Mouse (Mus musculus) adrenal gland, postnatal 4 days (tissue): ENCODE data around the gene Ehd4. TPM values are rescaled to one million over a fixed set of nuclear protein-coding genes. Genes with fewer than 3 reads are reported as not detected.
A peak's percentile ranks its signal among the peaks of the same experiment; 100 is the strongest.

ENCODE experiments used
- DNase-seq, 2 experiments: peaks; one replicate each; pipeline ENCODE4 v3.0.0; 2021 to 2022; ENCODE audit warnings: low spot score in 2 of 2, mixed read lengths in 2 of 2
- total RNA-seq, 2 experiments: library from RNA; stranded (reverse); gene quantifications; 2 replicates each; pipeline ENCODE4 v1.2.3; 2021

Ehd4 gene
- total RNA-seq, 2 experiments from 2014 or later, result 46.6 to 47.0 TPM

GRCm38 (mm10) chr2:120111596-120111995, 42.8 kb downstream of the Ehd4 start:
- DNase-seq, result no peak

GRCm38 (mm10) chr2:120111172-120111571, 43.2 kb downstream of the Ehd4 start:
- DNase-seq, result no peak

GRCm38 (mm10) chr2:120108077-120108476, 46.3 kb downstream of the Ehd4 start:
- no peak for DNase-seq

DNA sequence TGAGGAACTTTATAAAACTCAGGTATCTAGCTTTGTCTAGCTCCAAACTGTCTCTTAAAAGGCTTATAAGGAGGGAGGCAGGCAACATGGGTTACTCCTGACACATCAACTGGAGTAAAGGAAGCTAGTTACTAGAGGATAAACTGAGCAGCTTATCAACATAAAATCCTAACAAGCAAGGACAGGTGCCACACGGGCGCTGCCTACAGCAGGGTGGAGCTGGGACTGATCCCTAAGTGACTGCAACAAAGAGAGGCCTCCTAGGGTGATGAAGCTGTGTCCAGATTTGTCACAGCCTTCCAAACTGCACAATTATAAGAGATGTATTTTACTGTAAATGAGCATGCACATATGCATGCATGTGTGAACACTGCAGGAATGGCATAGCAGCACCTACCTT, 47.0 kb downstream of the Ehd4 start:
- no peak for DNase-seq

GRCm38 (mm10) chr2:120106397-120106973, 47.9 kb downstream of the Ehd4 start:
- DNase-seq, result no peak

DNA sequence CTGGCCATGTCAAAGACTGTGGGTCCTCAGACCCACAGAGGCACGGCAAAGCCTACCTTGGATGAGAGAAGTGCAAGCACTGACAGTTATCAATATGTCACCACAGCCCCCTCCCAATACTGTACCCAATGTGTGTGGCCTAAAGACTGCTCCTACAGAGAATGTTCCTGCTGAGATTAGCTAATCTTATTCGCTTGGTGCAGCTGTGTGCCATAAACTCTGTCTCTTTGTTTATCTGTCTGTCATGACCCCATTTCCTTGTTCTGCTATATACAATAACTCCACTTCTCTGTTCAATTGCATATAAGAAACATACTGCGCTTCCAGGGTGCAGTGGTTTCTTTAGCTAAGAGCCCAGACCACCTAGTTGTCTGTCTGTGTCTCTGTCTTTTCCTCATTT, 48.5 kb downstream of the Ehd4 start:
- no peak for DNase-seq

GRCm38 (mm10) chr2:120102881-120103280, 51.5 kb downstream of the Ehd4 start:
- no peak for DNase-seq

DNA sequence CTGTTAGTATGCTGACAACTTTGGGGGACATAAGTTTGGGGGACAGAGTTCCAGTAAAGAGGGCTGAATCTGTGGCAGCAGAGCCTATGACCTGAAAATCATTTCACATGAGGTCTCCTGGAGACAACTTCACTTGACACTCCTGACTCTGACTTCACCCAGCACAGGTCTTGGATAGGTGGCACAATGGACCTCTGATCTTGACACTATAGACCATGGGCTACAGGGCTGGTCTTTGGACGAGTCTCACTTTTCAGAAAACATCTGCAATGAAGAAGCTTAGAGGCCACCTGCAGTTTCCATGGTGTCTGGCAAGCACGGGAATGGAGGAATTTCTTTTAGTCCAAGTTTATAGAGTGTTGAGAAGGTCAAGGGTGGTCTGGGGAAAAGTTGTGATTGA, 52.0 kb downstream of the Ehd4 start:
- DNase-seq, result no peak

GRCm38 (mm10) chr2:120101961-120102360, 52.4 kb downstream of the Ehd4 start:
- DNase-seq, result no peak

DNA sequence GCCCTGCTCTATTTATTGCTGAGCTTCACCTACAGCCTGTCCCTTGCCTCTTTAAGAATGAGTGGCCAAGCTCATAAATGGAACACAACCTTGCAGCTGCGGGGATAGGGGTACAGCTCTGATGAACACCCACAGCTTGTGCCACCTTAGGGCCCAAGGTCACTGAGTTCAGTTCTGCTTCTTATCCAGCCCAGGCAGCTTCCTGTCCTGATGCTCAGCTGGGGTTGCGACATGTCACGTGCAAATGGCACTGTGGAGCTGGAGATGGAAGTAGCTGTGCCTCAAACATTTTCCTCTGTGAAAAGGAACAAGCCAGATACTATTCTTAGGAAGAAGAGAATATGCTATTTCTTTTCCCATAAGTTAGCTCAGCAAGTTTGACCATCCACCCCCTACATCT, 54.5 kb downstream of the Ehd4 start:
- no peak for DNase-seq

DNA sequence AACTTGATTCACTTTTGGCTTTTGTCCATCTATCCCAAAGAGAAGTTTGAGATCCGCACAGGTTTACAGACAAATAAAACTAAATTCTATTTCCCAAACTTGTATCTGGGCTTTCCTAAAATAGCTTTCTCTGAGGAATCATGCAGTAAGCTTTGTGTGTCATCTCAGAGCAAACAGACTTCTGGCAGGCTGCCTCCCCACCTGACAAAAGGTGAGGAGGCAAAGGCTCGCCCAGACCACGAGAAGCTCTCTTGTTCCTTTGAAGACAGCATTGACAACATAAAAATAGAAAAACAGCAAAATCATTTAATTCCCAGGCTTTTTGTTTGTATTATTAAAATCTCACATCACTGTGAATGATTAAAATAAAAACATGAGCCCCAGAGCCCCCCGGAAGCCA, 55.1 kb downstream of the Ehd4 start:
- no peak for DNase-seq

DNA sequence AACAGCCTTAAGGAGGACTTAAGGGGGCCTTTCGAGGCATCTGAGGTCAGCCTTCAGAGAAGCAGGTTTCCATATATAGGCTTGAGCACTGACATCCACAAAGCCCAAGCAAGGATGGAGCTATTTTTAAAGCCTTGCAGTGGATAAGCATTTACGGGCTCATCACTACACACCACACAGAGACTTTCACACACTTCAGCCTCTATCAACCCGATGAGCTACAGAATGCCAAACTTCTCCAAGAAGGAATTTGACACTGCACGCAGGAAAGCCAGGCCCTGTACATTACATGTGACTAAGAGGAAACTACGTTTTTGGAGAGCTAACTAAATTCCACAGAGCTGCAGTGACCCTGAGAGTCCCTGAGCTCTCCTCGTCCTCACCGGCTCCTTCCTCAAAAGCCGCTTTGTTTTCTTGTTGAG, 55.6 kb downstream of the Ehd4 start:
- no peak for DNase-seq

GRCm38 (mm10) chr2:120097868-120098267, 56.5 kb downstream of the Ehd4 start:
- DNase-seq, result no peak

- no peak for DNase-seq
Measured at GRCm38 (mm10) chr2:120096711-120097110, 57.7 kb downstream of the Ehd4 start.

DNA sequence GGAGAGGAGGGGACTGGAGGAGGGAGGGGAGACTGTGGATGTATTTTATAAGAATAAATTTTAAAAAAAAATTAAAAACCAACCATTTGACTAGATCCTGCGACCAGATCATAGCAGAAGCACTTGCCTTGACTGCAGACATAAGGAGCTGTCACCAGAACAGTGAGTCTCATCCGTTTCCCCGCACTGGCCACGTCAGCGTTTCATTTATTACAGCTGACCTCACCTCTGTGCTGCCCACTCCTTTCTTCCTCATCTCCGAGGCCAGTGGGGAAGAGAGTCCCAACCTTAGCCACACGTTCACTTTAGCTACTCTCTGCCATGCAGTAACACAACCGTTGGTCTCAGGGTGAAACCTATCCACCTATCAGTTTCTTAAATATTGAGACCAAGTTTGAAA, 58.2 kb downstream of the Ehd4 start:
- DNase-seq, result no peak

DNA sequence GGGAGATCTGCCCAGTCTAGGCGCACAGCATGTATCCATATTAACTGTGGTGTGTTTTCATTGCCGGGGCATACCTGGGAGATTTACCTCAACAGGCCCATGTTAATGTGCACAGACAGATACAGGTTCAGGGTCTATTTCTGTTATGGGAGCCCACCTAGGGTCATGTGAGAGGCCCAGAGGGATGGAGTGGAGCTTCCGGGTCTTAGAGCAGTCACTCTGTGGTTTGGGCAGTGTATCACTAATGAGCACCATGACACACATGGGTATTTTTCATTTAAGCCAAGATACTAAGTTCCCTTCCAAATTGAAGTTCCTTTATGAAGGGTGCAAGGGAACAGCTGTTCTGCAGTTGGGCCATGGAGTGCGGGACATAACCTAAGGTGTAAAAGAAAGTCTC, 59.2 kb downstream of the Ehd4 start:
- no peak for DNase-seq

- DNase-seq, result peak in 1 of 2 experiments; percentile 39
Measured at GRCm38 (mm10) chr2:120093671-120094430, 60.6 kb downstream of the Ehd4 start.

GRCm38 (mm10) chr2:120090979-120091378, 63.4 kb downstream of the Ehd4 start:
- DNase-seq, result no peak

GRCm38 (mm10) chr2:120087897-120088296, 66.5 kb downstream of the Ehd4 start:
- DNase-seq, result no peak

- DNase-seq, result no peak
Measured at GRCm38 (mm10) chr2:120087391-120087790, 67.0 kb downstream of the Ehd4 start.

- DNase-seq, result no peak
Measured at GRCm38 (mm10) chr2:120086038-120086437, 68.4 kb downstream of the Ehd4 start.

- DNase-seq, result no peak
Measured at GRCm38 (mm10) chr2:120084593-120085361, 69.6 kb downstream of the Ehd4 start.
